Mouse (Mus musculus) adrenal gland, adult 8-10 months (tissue): ENCODE results near the gene H2al1h. TPM values are rescaled to one million over a fixed set of nuclear protein-coding genes. Genes with fewer than 3 reads are reported as not detected.
"Not testable (repeated sequence)": the region's sequence is repeated elsewhere in the genome, so short reads cannot be mapped to it uniquely, and the experiment has no call there.

Source experiments
- DNase-seq: peaks from one replicate; pipeline ENCODE4 v3.0.0; 2022
- total RNA-seq, 4 experiments: library from RNA; stranded (reverse); gene quantifications; 2 replicates each; pipeline ENCODE4 v1.2.4; 2022

Gene H2al1h
- total RNA-seq = not detected

- not testable (repeated sequence) for DNase-seq
These were observed at the start of gene H2al1h for GRCm38 (mm10) chrX:11321192-11321591. Gene H2al1h (plus strand): TSS chrX:11321492.

- no peak for DNase-seq
These were observed 48.1 kb upstream of the H2al1h start for GRCm38 (mm10) chrX:11273190-11273589.

GRCm38 (mm10) chrX:11277083-11277482 lies 44.2 kb upstream of the H2al1h start:
- DNase-seq = no peak

GRCm38 (mm10) chrX:11280741-11281140 lies 40.6 kb upstream of the H2al1h start:
- DNase-seq = no peak

GRCm38 (mm10) chrX:11288306-11288882 lies 32.9 kb upstream of the H2al1h start:
- no peak for DNase-seq

GRCm38 (mm10) chrX:11289244-11289643 lies 32.0 kb upstream of the H2al1h start:
- no peak for DNase-seq

- not testable (repeated sequence) for DNase-seq
These were observed 22.3 kb upstream of the H2al1h start, which contains the start of gene H2al1a for GRCm38 (mm10) chrX:11298957-11299356. Gene H2al1a (plus strand): TSS chrX:11299257.

- DNase-seq = not testable (repeated sequence)
These were observed 19.2 kb upstream of the H2al1h start, which contains the start of gene H2al1b for GRCm38 (mm10) chrX:11302132-11302531. Gene H2al1b (plus strand): TSS chrX:11302432.

- not testable (repeated sequence) for DNase-seq
These were observed 15.9 kb upstream of the H2al1h start, which contains the start of gene H2al1c for GRCm38 (mm10) chrX:11305355-11305754. Gene H2al1c (plus strand): TSS chrX:11305655.

GRCm38 (mm10) chrX:11308524-11308923 lies 12.8 kb upstream of the H2al1h start, which contains the start of gene H2al1d:
Gene H2al1d (plus strand): TSS chrX:11308824.
- not testable (repeated sequence) for DNase-seq

GRCm38 (mm10) chrX:11311634-11312033 lies 9.7 kb upstream of the H2al1h start, which contains the start of gene H2al1e:
Gene H2al1e (plus strand): TSS chrX:11311934.
- not testable (repeated sequence) for DNase-seq

GRCm38 (mm10) chrX:11314858-11315257 lies 6.4 kb upstream of the H2al1h start, which contains the start of gene H2al1f:
Gene H2al1f (plus strand): TSS chrX:11315158.
- DNase-seq = not testable (repeated sequence)

GRCm38 (mm10) chrX:11317956-11318355 lies 3.3 kb upstream of the H2al1h start, which contains the start of gene H2al1g:
Gene H2al1g (plus strand): TSS chrX:11318256.
- DNase-seq = not testable (repeated sequence)

GRCm38 (mm10) chrX:11324359-11324758 lies 3.1 kb downstream of the H2al1h start, which contains the start of gene H2al1i:
Gene H2al1i (plus strand): TSS chrX:11324659.
- not testable (repeated sequence) for DNase-seq

- DNase-seq = not testable (repeated sequence)
These were observed 6.2 kb downstream of the H2al1h start, which contains the start of gene H2al1j for GRCm38 (mm10) chrX:11327522-11327921. Gene H2al1j (plus strand): TSS chrX:11327822.

GRCm38 (mm10) chrX:11345762-11346161 lies 24.5 kb downstream of the H2al1h start:
- DNase-seq = no peak

GRCm38 (mm10) chrX:11346756-11347155 lies 25.5 kb downstream of the H2al1h start:
- DNase-seq = no peak

- DNase-seq = no peak
These were observed 39.5 kb downstream of the H2al1h start for GRCm38 (mm10) chrX:11360823-11361222.

- DNase-seq = no peak
These were observed 40.0 kb downstream of the H2al1h start for GRCm38 (mm10) chrX:11361261-11361660.

GRCm38 (mm10) chrX:11363890-11364289 lies 42.6 kb downstream of the H2al1h start:
- peak; percentile 30 for DNase-seq

GRCm38 (mm10) chrX:11365151-11365550 lies 43.9 kb downstream of the H2al1h start:
- no peak for DNase-seq
